Mouse (Mus musculus): ENCODE measurements around the gene Dlx3.

Gene Dlx3

GRCm38 (mm10) chr11:95119990-95120632 is at the start of gene Dlx3:
Gene Dlx3 (plus strand): TSS chr11:95120119.
- in situ Hi-C loops (cut with MboI) = loop anchor here (10.0 to 25.0 kb wide), 2 partner anchors 115 to 392 kb away; partner anchors contain the start of gene Nxph3

GRCm38 (mm10) chr11:95070140-95071107 is 49.5 kb upstream of the Dlx3 start:
- in situ Hi-C loops (cut with MboI) = no loop called here

GRCm38 (mm10) chr11:95071266-95071665 is 48.7 kb upstream of the Dlx3 start:
- in situ Hi-C loops (cut with MboI) = no loop called here

GRCm38 (mm10) chr11:95072136-95072535 is 47.8 kb upstream of the Dlx3 start:
- in situ Hi-C loops (cut with MboI) = no loop called here

- in situ Hi-C loops (cut with MboI) = no loop called here
Measured at GRCm38 (mm10) chr11:95072804-95073203, 47.1 kb upstream of the Dlx3 start.

- in situ Hi-C loops (cut with MboI) = no loop called here
Measured at GRCm38 (mm10) chr11:95073835-95074234, 46.1 kb upstream of the Dlx3 start.

GRCm38 (mm10) chr11:95074694-95075093 is 45.2 kb upstream of the Dlx3 start:
- in situ Hi-C loops (cut with MboI) = no loop called here

- in situ Hi-C loops (cut with MboI) = no loop called here
Measured at GRCm38 (mm10) chr11:95075197-95076040, 44.5 kb upstream of the Dlx3 start.

- in situ Hi-C loops (cut with MboI) = no loop called here
Measured at GRCm38 (mm10) chr11:95076041-95076535, 43.8 kb upstream of the Dlx3 start.

- in situ Hi-C loops (cut with MboI) = no loop called here
Measured at GRCm38 (mm10) chr11:95076536-95077111, 43.3 kb upstream of the Dlx3 start, which contains the start of gene Itga3. Gene Itga3 (minus strand): TSS chr11:95076801.

- in situ Hi-C loops (cut with MboI) = no loop called here
Measured at GRCm38 (mm10) chr11:95077956-95078355, 42.0 kb upstream of the Dlx3 start.

GRCm38 (mm10) chr11:95079256-95079875 is 40.6 kb upstream of the Dlx3 start:
- in situ Hi-C loops (cut with MboI) = no loop called here

GRCm38 (mm10) chr11:95080783-95081182 is 39.1 kb upstream of the Dlx3 start:
- in situ Hi-C loops (cut with MboI) = no loop called here

GRCm38 (mm10) chr11:95082896-95083295 is 37.0 kb upstream of the Dlx3 start:
- in situ Hi-C loops (cut with MboI) = no loop called here

- in situ Hi-C loops (cut with MboI) = no loop called here
Measured at GRCm38 (mm10) chr11:95084175-95084574, 35.7 kb upstream of the Dlx3 start.

GRCm38 (mm10) chr11:95084811-95085382 is 35.0 kb upstream of the Dlx3 start:
- in situ Hi-C loops (cut with MboI) = no loop called here

- in situ Hi-C loops (cut with MboI) = no loop called here
Measured at GRCm38 (mm10) chr11:95085710-95086109, 34.2 kb upstream of the Dlx3 start.

GRCm38 (mm10) chr11:95086229-95086628 is 33.7 kb upstream of the Dlx3 start:
- in situ Hi-C loops (cut with MboI) = no loop called here

GRCm38 (mm10) chr11:95087301-95088228 is 32.4 kb upstream of the Dlx3 start:
- in situ Hi-C loops (cut with MboI) = no loop called here

Data from mature B cell (primary cell).